Mouse (Mus musculus) liver, adult 2 months (tissue): ENCODE results near the gene Wdpcp. TPM values are rescaled to one million over a fixed set of nuclear protein-coding genes. Genes with fewer than 3 reads are reported as not detected.

Experiments
- DNase-seq: peaks from one replicate; pipeline ENCODE4 v3.0.0-alpha.2; 2011; ENCODE audit warnings: low read depth, low spot score; ENCODE audit errors: extremely low read depth
- H3K27ac ChIP-seq: fragments of 200-500 bp; replicated peaks from 2 replicates; pipeline ENCODE4 v1.5.1; 2012; ENCODE audit warnings: low read depth, mild to moderate bottlenecking, control low read depth, inconsistent platforms, low read length; ENCODE audit not compliant: insufficient read depth
- H3K27me3 ChIP-seq: fragments of 200-500 bp; 2 replicates; pipeline ENCODE4 v1.6.1; 2012; ENCODE audit warnings: mild to moderate bottlenecking, moderate library complexity, low read length, inconsistent platforms; ENCODE audit not compliant: control insufficient read depth, insufficient read depth
- H3K36me3 ChIP-seq: fragments of 200-500 bp; 2 replicates; pipeline ENCODE4 v1.6.1; 2012; ENCODE audit warnings: low read length, inconsistent platforms; ENCODE audit not compliant: control insufficient read depth, insufficient read depth
- H3K4me1 ChIP-seq: fragments of 200-500 bp; 2 replicates; pipeline ENCODE4 v1.6.1; 2011; ENCODE audit warnings: low read length; ENCODE audit not compliant: control insufficient read depth, insufficient read depth
- H3K4me3 ChIP-seq: fragments of 200-500 bp; 2 replicates; pipeline ENCODE4 v1.5.1; 2011; ENCODE audit warnings: low read depth, mild to moderate bottlenecking, control low read depth, low read length, moderate library complexity; ENCODE audit not compliant: insufficient read depth
- H3K79me2 ChIP-seq: fragments of 200-500 bp; 2 replicates; pipeline ENCODE4 v1.6.1; 2012; ENCODE audit warnings: inconsistent platforms, mild to moderate bottlenecking, low read length, moderate library complexity; ENCODE audit not compliant: control insufficient read depth, insufficient read depth
- H3K9ac ChIP-seq: fragments of 200-500 bp; 2 replicates; pipeline ENCODE4 v1.6.1; 2012; ENCODE audit warnings: low read depth, mild to moderate bottlenecking, control low read depth, inconsistent platforms, low read length
- CTCF ChIP-seq: fragments of 200-500 bp; IDR thresholded peaks from 2 replicates; pipeline ENCODE4 v1.5.1; 2011; ENCODE audit warnings: low read depth, low read length, control low read depth
- POLR2A ChIP-seq: fragments of 200-500 bp; IDR thresholded peaks from 2 replicates; pipeline ENCODE4 v1.6.1; 2011; ENCODE audit warnings: low read length, control low read depth; ENCODE audit not compliant: insufficient read depth; ENCODE audit errors: extremely low read depth
- WGBS: fragments of 180-500 bp; shearing (Covaris S2); methylation state at CpG from one replicate; pipeline ENCODE4 v1.1.7; 2018; 5-methylcytosine and 5-hydroxymethylcytosine counted together
- polyA plus RNA-seq: library from polyadenylated mRNA; depleted of rRNA; stranded (reverse); fragments of >200 nt; gene quantifications from 2 replicates; pipeline ENCODE4 v1.2.3, GENCODE M21; 2012; rRNA removed
- total RNA-seq: library from RNA; depleted of rRNA; stranded (reverse); fragments of >200 nt; gene quantifications from 2 replicates; pipeline ENCODE4 v1.2.3, GENCODE M21; 2014; rRNA removed

Wdpcp gene
- total and polyA plus RNA-seq, 2 experiments = 0.94 to 4.8 TPM

DNA sequence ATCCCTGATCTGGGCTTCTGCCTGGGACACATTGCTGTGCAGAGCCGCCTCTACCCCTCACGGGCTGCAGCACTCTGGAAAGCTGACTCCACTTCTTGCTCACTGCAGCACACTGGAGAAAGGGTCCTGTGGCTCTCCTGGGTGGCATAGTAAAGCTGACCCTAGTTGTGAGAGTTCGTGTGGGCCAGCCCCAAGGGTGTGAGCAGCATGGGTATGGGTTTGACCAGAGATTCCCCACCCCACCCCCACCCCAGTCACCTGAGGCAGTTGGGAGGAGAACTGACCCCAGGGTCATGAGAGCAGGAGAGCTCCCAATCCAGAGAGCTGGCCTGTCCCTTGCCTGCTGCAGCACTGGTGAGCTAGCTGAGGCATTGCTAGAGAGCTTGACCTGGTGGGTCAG lies 296.6 kb downstream of the Wdpcp start:
- 78% methylated on average over 3 of the region's 3 CpGs for WGBS
- 0 out of 2 replicates have a peak, but pooled peaks cover under 1% of the 10 kb centered on the region for H3K36me3 ChIP-seq
- no peak for DNase-seq

DNA sequence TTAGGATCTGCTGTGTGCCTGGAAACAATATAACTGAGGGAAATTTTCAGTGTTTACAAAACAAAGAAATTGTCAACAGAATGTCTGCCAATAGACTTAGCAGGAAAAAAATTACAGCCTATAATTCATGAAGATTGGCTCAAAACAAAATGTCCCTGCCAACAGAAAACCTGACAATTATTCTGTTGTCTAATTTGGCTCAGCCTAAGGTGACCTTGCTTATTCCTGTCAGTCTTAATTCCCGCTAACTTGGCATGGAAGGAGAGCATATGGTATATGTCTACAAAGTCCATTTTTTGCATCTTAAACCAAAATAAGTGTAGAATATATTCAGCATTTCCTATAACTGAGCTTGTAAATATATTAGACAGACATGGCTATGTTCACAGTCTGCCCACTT lies 298.8 kb downstream of the Wdpcp start:
- no peaks in the 10 kb centered on the region for H3K4me1 ChIP-seq
- 94% methylated on average over 1 of the region's 1 CpGs for WGBS

More for the DNA sequence above, 296.6 kb downstream of the Wdpcp start:
- Histone ChIP-seq H3K27ac (no peak overlapping the region), H3K9ac (no peak overlapping the region), H3K79me2 (no peaks in the 10 kb centered on the region), H3K27me3 (no peaks in the 10 kb centered on the region), H3K4me3 (no peak overlapping the region), H3K4me1 (no peaks in the 10 kb centered on the region)
- no peak for TF ChIP-seq CTCF
- TF ChIP-seq POLR2A = no peak

GRCm38 (mm10) chr11:21871728-21872127 lies 299.7 kb downstream of the Wdpcp start:
- H3K4me3 ChIP-seq = no peak overlapping the region
- WGBS = 62% methylated on average over 4 of the region's 4 CpGs
- H3K79me2 ChIP-seq = no peaks in the 10 kb centered on the region
- H3K9ac ChIP-seq = no peak overlapping the region
- no peak overlapping the region for H3K27ac ChIP-seq
- H3K27me3 ChIP-seq = no peaks in the 10 kb centered on the region
- no peaks in the 10 kb centered on the region for H3K4me1 ChIP-seq
- no peak for DNase-seq
- no peaks in the 10 kb centered on the region for H3K36me3 ChIP-seq
- TF ChIP-seq POLR2A (no peak), CTCF (no peak)

More for the DNA sequence above, 298.8 kb downstream of the Wdpcp start:
- H3K27me3 ChIP-seq = no peaks in the 10 kb centered on the region
- H3K27ac ChIP-seq = no peak overlapping the region
- no peak overlapping the region for H3K9ac ChIP-seq
- no peaks in the 10 kb centered on the region for H3K79me2 ChIP-seq
- DNase-seq = no peak
- H3K36me3 ChIP-seq = no peaks in the 10 kb centered on the region
- TF ChIP-seq CTCF (no peak), POLR2A (no peak)
- no peak overlapping the region for H3K4me3 ChIP-seq

GRCm38 (mm10) chr11:21875077-21875476 lies 303.0 kb downstream of the Wdpcp start:
- Histone ChIP-seq H3K9ac (no peak overlapping the region), H3K4me3 (no peak overlapping the region), H3K79me2 (no peaks in the 10 kb centered on the region), H3K4me1 (no peaks in the 10 kb centered on the region), H3K36me3 (no peaks in the 10 kb centered on the region), H3K27ac (no peak overlapping the region), H3K27me3 (no peaks in the 10 kb centered on the region)
- no peak for TF ChIP-seq CTCF
- no peak for TF ChIP-seq POLR2A
- DNase-seq = no peak
- 93% methylated on average over 2 of the region's 2 CpGs for WGBS

DNA sequence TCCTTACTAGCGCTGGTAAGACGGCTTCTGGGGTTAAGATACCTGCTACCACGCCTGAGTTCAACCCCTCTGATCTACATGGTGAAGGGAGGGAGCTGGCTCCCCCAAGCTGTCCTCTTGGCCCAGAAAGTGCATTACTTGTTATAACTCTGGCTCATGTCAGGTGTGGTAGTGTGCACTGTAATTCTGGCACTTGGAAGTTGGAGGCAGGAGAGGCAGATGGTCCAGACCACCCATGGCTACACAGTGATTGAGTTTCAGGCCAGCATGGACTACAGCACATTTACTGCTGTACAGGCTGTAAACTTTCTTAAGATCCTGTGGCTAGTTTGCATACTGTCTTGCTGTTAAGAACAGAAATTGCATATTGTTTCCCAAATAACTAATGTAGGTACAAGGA lies 322.7 kb downstream of the Wdpcp start:
- no peaks in the 10 kb centered on the region for H3K4me1 ChIP-seq
- H3K36me3 ChIP-seq = no peaks in the 10 kb centered on the region
- H3K9ac ChIP-seq = no peak overlapping the region
- DNase-seq = no peak
- no peaks in the 10 kb centered on the region for H3K79me2 ChIP-seq
- 92% methylated on average over 3 of the region's 3 CpGs for WGBS
- TF ChIP-seq POLR2A (no peak), CTCF (no peak)
- H3K27me3 ChIP-seq = no peaks in the 10 kb centered on the region
- H3K4me3 ChIP-seq = no peak overlapping the region
- H3K27ac ChIP-seq = no peak overlapping the region

DNA sequence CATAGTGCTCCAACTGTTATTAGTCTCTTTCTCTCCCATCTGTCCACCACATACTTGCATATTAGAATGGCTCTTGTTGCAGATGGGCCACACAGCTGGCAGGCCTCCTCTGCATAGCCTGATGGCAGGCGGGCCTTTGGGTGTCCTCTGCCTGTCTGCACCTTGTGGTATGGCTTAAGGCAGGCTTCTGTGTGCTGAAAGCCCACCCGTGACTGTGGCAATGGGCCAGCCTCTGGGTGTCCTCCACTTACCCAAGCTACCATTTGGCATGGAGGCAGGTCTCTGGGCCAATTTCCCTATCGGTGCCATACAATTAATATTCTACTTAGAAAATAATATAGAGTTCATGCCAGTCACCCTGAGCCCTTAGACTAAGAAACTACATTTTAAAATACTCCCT lies 350.5 kb downstream of the Wdpcp start:
- TF ChIP-seq CTCF (no peak), POLR2A (no peak)
- WGBS = 84% methylated on average over 3 of the region's 3 CpGs

More for the DNA sequence above, 350.5 kb downstream of the Wdpcp start:
- Histone ChIP-seq H3K27ac (no peak overlapping the region), H3K27me3 (no peaks in the 10 kb centered on the region), H3K36me3 (no peaks in the 10 kb centered on the region), H3K79me2 (no peaks in the 10 kb centered on the region), H3K9ac (no peak overlapping the region), H3K4me1 (no peaks in the 10 kb centered on the region), H3K4me3 (no peak overlapping the region)
- DNase-seq = no peak

Other genes starting within 250 kb of the Wdpcp start
- 275 and 425 TPM in 2 replicates for gene Ugp2, start 201.0 kb upstream of the Wdpcp start, total RNA-seq
- 26.4 and 26.8 TPM in 2 replicates for gene Ugp2, start 201.0 kb upstream of the Wdpcp start, polyA plus RNA-seq
- gene Mdh1, start 132 bp downstream of the Wdpcp start, total RNA-seq = 1,388 and 1,668 TPM in 2 replicates
- gene Mdh1, start 132 bp downstream of the Wdpcp start, polyA plus RNA-seq = 356 and 394 TPM in 2 replicates